Mouse (Mus musculus) CH12.LX (cell line): ENCODE measurements at regions not wholly inside any gene's neighbourhood (a gene's known extent, or its start where the extent isn't known, plus 50 kb on each side); places are given as distances from the start of the nearest gene placed in this dataset.

Experiments
- CTCF ChIP-seq, 2 experiments: IDR thresholded peaks in 1 of 2; conservative IDR thresholded peaks in 1 of 2; 2 replicates each; pipeline ENCODE4 v1.5.1; 2011 to 2012; ENCODE audit warnings: low read depth in 2 of 2, low read length in 2 of 2, improper control_type of control experiment in 1 of 2, inconsistent platforms in 1 of 2, mild to moderate bottlenecking in 1 of 2, moderate library complexity in 1 of 2
- E2F4 ChIP-seq: IDR thresholded peaks from 2 replicates; pipeline ENCODE4 v1.6.1; 2011; ENCODE audit warnings: low read depth, low read length, improper control_type of control experiment; ENCODE audit not compliant: insufficient replicate concordance
- EP300 ChIP-seq: IDR thresholded peaks from 2 replicates; pipeline ENCODE4 v1.6.1; 2011; ENCODE audit warnings: low read length, improper control_type of control experiment
- POLR2A ChIP-seq: IDR thresholded peaks from 2 replicates; pipeline ENCODE4 v1.6.1; 2011; ENCODE audit warnings: low read depth, mild to moderate bottlenecking, improper control_type of control experiment, low read length
- RCOR1 ChIP-seq: conservative IDR thresholded peaks from 2 replicates; pipeline ENCODE4 v1.6.1; 2012; ENCODE audit warnings: low read depth, mild to moderate bottlenecking, inconsistent platforms, low read length, improper control_type of control experiment
- SMC3 ChIP-seq: IDR thresholded peaks from 2 replicates; pipeline ENCODE4 v1.6.1; 2011; ENCODE audit warnings: low read depth, low read length, improper control_type of control experiment

DNA sequence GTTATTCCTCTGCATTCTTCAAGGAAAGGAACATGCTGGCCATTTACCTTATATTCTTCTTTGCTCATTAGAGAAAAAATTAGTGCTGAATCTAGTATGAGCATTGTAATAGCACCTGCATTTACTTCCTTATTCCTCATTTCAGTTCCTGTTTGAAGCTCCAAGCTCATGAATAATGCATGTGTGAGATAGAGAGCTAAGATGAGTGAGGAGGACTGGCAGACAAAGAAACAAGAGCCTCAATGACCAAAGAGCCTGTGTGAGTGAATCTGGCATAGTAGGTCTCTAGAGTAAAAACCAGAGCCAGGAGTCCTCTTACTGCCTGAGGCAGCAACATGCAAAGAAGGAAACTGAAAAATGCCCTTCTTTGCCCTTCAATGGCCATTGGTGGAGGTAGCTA is 365.4 kb upstream of the Adgrl4 start:
- TF ChIP-seq CTCF (conservative IDR thresholded peaks at IDR 0.05 in 1 of 2, IDR thresholded peaks at IDR 0.05 in 1 of 2; ENCODE audit: low read depth in 2 of 2, low read length in 2 of 2) = no peak
- TF ChIP-seq SMC3 = no peak
- no peak for TF ChIP-seq RCOR1
- no peak for TF ChIP-seq POLR2A
- TF ChIP-seq EP300 = peak; percentile 51; the same call in 1 of the 2 replicates
- no peak for TF ChIP-seq E2F4
